Mouse (Mus musculus) yolk sac, embryonic 10.5 days (tissue): ENCODE data around the gene 4930558K02Rik.

Source experiments
- DNase-seq: peaks from one replicate; pipeline ENCODE4 v3.0.0-alpha.2; 2017; ENCODE audit warnings: low spot score

The 4930558K02Rik gene

GRCm38 (mm10) chr1:161951009-161951779 is 28.2 kb downstream of the 4930558K02Rik start:
- DNase-seq, result no peak

- DNase-seq, result no peak
Measured at GRCm38 (mm10) chr1:161942082-161942481, 37.4 kb downstream of the 4930558K02Rik start.

DNA sequence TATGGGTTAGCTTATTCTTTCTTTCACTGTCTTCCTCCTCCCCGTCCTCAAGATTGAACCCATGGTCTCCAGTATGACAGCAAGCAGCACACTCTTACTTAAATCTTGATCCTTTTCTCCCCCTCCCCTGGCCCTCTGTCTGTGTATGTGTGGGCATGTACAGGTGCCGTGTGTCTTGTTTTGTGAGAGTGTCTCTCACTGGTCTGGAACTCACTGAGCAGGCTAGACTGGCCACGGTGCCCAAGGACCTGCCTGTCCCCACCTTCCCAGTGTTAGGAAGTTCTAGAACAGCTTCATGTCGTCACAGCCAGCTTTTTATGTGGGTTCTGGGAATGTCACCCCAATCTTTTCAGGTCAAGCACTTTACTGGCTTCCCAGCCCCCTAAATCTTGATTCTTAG is 47.1 kb downstream of the 4930558K02Rik start:
- DNase-seq, result no peak

DNA sequence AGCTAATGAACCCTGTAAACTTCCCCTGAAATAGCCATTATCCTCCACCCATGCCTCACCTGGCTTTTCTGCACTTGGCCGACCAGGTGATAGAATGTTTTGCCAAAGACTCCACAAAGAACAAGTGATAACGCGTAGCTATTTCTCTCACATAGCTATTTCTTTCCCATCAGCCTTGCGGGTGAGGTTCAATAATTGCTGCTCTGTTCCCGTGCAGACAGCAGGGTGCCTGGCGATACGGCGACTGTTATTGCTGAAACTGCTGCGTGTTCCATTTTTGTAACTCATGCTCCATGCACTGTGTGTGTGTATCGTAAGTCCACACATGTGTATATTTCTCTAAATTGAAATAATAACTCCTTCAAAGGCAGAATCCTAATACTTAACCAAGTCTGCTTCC is 47.6 kb downstream of the 4930558K02Rik start:
- DNase-seq, result no peak

- no peak for DNase-seq
Measured at GRCm38 (mm10) chr1:161931313-161931712, 48.1 kb downstream of the 4930558K02Rik start.

- no peak for DNase-seq
Measured at GRCm38 (mm10) chr1:161927976-161928375, 51.5 kb downstream of the 4930558K02Rik start.

DNA sequence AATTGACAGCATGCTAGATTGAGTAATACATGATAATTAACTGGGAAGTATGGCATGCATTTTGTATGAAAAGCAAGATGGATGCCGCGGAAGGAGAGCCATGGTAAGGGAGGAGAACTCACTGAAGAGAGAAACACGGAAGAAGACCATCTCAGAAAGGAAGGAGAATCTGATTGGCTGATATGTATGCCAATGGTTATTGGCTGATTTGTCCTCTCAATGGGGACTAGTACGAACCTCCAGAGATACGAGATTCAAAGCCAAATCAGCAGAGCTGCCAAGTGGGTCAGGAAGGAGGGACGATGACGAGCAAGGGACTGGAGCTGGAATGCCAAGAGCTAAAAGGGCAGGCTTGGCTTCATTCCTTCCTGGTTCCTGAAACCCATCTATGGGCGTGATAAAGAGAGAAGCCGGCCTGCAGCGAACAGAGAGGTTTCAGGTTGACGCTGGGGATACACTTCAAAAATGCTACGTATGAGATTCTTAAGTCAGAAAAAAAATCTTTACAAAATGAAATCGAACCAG is 54.1 kb downstream of the 4930558K02Rik start:
- no peak for DNase-seq

GRCm38 (mm10) chr1:161924321-161924720 is 55.1 kb downstream of the 4930558K02Rik start:
- DNase-seq, result no peak

GRCm38 (mm10) chr1:161921928-161922327 is 57.5 kb downstream of the 4930558K02Rik start:
- DNase-seq, result no peak

GRCm38 (mm10) chr1:161920475-161921454 is 58.7 kb downstream of the 4930558K02Rik start:
- DNase-seq, result no peak

DNA sequence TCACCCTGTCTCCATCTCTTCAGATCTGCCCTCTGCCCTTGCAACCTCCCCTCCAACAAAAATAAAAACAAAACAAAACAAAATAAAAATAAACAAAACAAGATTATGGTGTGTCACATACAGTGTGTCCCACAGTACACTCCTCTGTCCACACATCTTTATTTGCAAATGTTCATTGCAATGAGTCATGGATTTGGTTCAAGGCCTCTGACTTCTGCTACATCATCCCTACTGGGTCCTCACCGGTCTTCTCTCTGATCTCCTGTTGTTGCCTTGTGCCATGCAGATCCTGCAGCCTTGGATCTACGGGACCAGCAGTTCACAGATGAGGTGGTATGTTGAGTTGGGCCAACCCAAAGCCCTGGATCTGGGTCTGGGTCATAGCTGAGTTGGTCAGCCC is 59.8 kb downstream of the 4930558K02Rik start:
- DNase-seq, result no peak

GRCm38 (mm10) chr1:161918682-161919372 is 60.6 kb downstream of the 4930558K02Rik start:
- DNase-seq, result no peak

DNA sequence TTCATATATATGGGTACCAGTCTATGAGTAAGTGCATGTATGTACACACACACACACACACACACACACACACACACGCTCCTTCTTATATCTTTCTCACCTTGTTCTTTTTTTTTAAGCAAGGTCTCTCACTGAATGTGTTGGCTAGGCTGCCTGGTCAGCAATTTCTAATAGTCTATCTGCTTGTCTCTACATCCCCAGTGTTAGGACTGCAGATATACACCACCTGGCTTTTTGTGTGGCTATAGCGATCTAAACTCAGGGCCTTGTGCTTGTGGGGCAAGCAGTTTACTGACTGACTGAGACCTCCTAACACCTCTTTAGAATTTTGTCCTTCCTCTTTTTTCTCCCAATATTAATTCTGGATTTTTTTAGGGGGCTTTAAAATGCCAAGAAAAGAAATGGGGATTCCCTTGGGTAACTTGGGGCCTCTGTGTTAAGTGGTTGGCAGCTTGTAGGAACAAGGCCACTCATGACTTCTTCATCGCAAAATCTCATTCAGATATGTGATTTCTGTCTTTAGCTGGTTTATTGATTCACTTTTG is 61.4 kb downstream of the 4930558K02Rik start:
- no peak for DNase-seq

- no peak for DNase-seq
Measured at GRCm38 (mm10) chr1:161916036-161916435, 63.4 kb downstream of the 4930558K02Rik start.

GRCm38 (mm10) chr1:161913648-161913984 is 65.8 kb downstream of the 4930558K02Rik start:
- DNase-seq, result no peak

GRCm38 (mm10) chr1:161912940-161913647 is 66.3 kb downstream of the 4930558K02Rik start:
- peak; percentile 33 for DNase-seq

- peak; percentile 28 for DNase-seq
Measured at GRCm38 (mm10) chr1:161909074-161909473, 70.4 kb downstream of the 4930558K02Rik start.

- peak; percentile 64 for DNase-seq
Measured at GRCm38 (mm10) chr1:161907795-161908457, 71.5 kb downstream of the 4930558K02Rik start.

DNA sequence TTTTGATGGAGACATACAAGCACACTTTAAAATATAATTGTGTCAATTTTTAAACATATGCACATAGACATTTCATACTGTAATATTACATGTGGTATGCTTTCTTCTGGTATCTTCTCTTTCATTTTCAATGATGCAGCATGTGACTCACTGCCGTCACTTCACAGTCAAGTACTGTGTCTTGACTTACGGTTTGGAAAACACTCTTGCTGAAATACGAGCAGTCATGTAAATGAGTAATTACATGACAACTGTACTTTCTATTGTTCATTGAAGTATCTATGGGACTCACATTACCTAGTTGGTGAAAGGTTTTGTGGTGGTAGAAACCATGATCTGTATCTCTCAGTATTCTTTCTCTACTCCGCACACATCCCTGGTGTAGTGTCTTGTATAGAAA is 72.3 kb downstream of the 4930558K02Rik start:
- DNase-seq, result no peak

GRCm38 (mm10) chr1:161902692-161903452 is 76.6 kb downstream of the 4930558K02Rik start:
- peak; percentile 38 for DNase-seq
